Mouse (Mus musculus) stomach, embryonic 14.5 days (tissue): ENCODE data around the gene Rora. TPM values are rescaled to one million over a fixed set of nuclear protein-coding genes. Genes with fewer than 3 reads are reported as not detected.

Source experiments
- ATAC-seq: fragments of 200-750 bp; cut with Nextera tagmentation; 2 replicates; pipeline ENCODE4 v1.8.0; 2017; ENCODE audit warnings: low read depth, moderate TSS enrichment; ENCODE audit not compliant: insufficient number of reproducible peaks, insufficient read depth, low FRiP score
- H3K27ac ChIP-seq: fragments of 300-500 bp; sonication (generic); 2 replicates; pipeline ENCODE4 v1.5.1; 2014; ENCODE audit warnings: mild to moderate bottlenecking, low read length, moderate library complexity, mixed read lengths
- H3K27me3 ChIP-seq: fragments of 300-500 bp; sonication (generic); 2 replicates; pipeline ENCODE4 v1.6.1; 2014; ENCODE audit warnings: low read length, control low read depth, mixed read lengths; ENCODE audit not compliant: control insufficient read depth, insufficient read depth
- H3K36me3 ChIP-seq: fragments of 300-500 bp; sonication (generic); 2 replicates; pipeline ENCODE4 v1.6.1; 2014; ENCODE audit warnings: mild to moderate bottlenecking, control low read depth, low read length, moderate library complexity, mixed read lengths; ENCODE audit not compliant: control insufficient read depth, insufficient read depth
- H3K4me1 ChIP-seq: fragments of 300-500 bp; sonication (generic); 2 replicates; pipeline ENCODE4 v1.6.1; 2014; ENCODE audit warnings: low read length, control low read depth, mixed read lengths; ENCODE audit not compliant: control insufficient read depth, insufficient read depth
- H3K4me2 ChIP-seq: fragments of 300-500 bp; sonication (generic); replicated peaks from 2 replicates; pipeline ENCODE4 v1.6.1; 2014; ENCODE audit warnings: low read depth, low read length, control low read depth
- H3K4me3 ChIP-seq: fragments of 300-500 bp; sonication (generic); 2 replicates; pipeline ENCODE4 v1.5.1; 2014; ENCODE audit warnings: low read depth, low read length, control low read depth
- H3K9ac ChIP-seq: fragments of 300-500 bp; sonication (generic); replicated peaks from 2 replicates; pipeline ENCODE4 v1.6.1; 2014; ENCODE audit warnings: low read depth, mild to moderate bottlenecking, control low read depth, low read length, moderate library complexity, mixed read lengths
- H3K9me3 ChIP-seq: fragments of 300-500 bp; sonication (generic); 2 replicates; pipeline ENCODE4 v1.6.1; 2016; ENCODE audit warnings: low read depth, low read length, control low read depth; ENCODE audit not compliant: control insufficient read depth
- WGBS: fragments of 180-500 bp; shearing (Covaris S2); extraction: QIAGEN DNeasy Blood & Tissue Kit; methylation state at CpG from one replicate; pipeline ENCODE4 v1.1.7; 2014; 5-methylcytosine and 5-hydroxymethylcytosine counted together
- polyA plus RNA-seq: library from polyadenylated mRNA; unstranded; fragments of >200 nt; fragmentation: Nextera tagmentation; extraction: Ambion mirVana; gene quantifications from 2 replicates; pipeline ENCODE4 v1.2.1, GENCODE M21; 2014

Rora gene
- polyA plus RNA-seq, 1 experiment from 2014 or later = 7.1 TPM

- Histone ChIP-seq H3K4me3 (no peak overlapping the region), H3K27ac (no peak overlapping the region), H3K9ac (no peak overlapping the region), H3K9me3 (no peaks in the 10 kb centered on the region), H3K27me3 (no peaks in the 10 kb centered on the region), H3K4me1 (no peaks in the 10 kb centered on the region), H3K36me3 (no peaks in the 10 kb centered on the region), H3K4me2 (no peak overlapping the region)
- WGBS = 78% methylated on average over 6 of the region's 6 CpGs
- no peak for ATAC-seq
These were observed 64.8 kb downstream of the Rora start for GRCm38 (mm10) chr9:68718427-68718826.

GRCm38 (mm10) chr9:68719286-68719685 is 65.7 kb downstream of the Rora start:
- Histone ChIP-seq H3K27ac (no peak overlapping the region), H3K4me1 (no peaks in the 10 kb centered on the region), H3K9me3 (no peaks in the 10 kb centered on the region), H3K4me3 (no peak overlapping the region), H3K36me3 (no peaks in the 10 kb centered on the region), H3K9ac (no peak overlapping the region), H3K4me2 (no peak overlapping the region), H3K27me3 (no peaks in the 10 kb centered on the region)
- WGBS = 85% methylated on average over 9 of the region's 9 CpGs
- ATAC-seq = no peak

GRCm38 (mm10) chr9:68724636-68725285 is 71.2 kb downstream of the Rora start:
- no peak overlapping the region for H3K4me3 ChIP-seq
- no peak overlapping the region for H3K9ac ChIP-seq
- H3K27ac ChIP-seq = no peak overlapping the region
- no peaks in the 10 kb centered on the region for H3K9me3 ChIP-seq
- no peaks in the 10 kb centered on the region for H3K36me3 ChIP-seq
- H3K4me1 ChIP-seq = no peaks in the 10 kb centered on the region; the same call in 1 of the 2 replicates
- ATAC-seq = no peak
- 73% methylated on average over 8 of the region's 8 CpGs for WGBS
- no peaks in the 10 kb centered on the region for H3K27me3 ChIP-seq
- H3K4me2 ChIP-seq = no peak overlapping the region

- no peak overlapping the region for H3K4me3 ChIP-seq
These were observed 73.7 kb downstream of the Rora start for GRCm38 (mm10) chr9:68727166-68727855.

GRCm38 (mm10) chr9:68731438-68731837 is 77.9 kb downstream of the Rora start:
- H3K9me3 ChIP-seq = no peaks in the 10 kb centered on the region; the same call in 1 of the 2 replicates
- no peak overlapping the region for H3K4me3 ChIP-seq
- 48% methylated on average over 1 of the region's 1 CpGs for WGBS
- no peaks in the 10 kb centered on the region for H3K27me3 ChIP-seq
- no peak overlapping the region for H3K4me2 ChIP-seq
- no peaks in the 10 kb centered on the region for H3K4me1 ChIP-seq
- H3K27ac ChIP-seq = no peak overlapping the region
- no peak overlapping the region for H3K9ac ChIP-seq
- no peaks in the 10 kb centered on the region for H3K36me3 ChIP-seq
- no peak for ATAC-seq

More at GRCm38 (mm10) chr9:68727166-68727855, 73.7 kb downstream of the Rora start:
- no peak for ATAC-seq
- H3K4me1 ChIP-seq = no peaks in the 10 kb centered on the region; the same call in 1 of the 2 replicates
- H3K9ac ChIP-seq = no peak overlapping the region
- H3K4me2 ChIP-seq = no peak overlapping the region
- WGBS = 86% methylated on average over 11 of the region's 11 CpGs
- no peaks in the 10 kb centered on the region; the same call in 1 of the 2 replicates for H3K9me3 ChIP-seq
- no peak overlapping the region for H3K27ac ChIP-seq
- no peaks in the 10 kb centered on the region for H3K27me3 ChIP-seq
- H3K36me3 ChIP-seq = no peaks in the 10 kb centered on the region

- no peak for ATAC-seq
- Histone ChIP-seq H3K9me3 (no peaks in the 10 kb centered on the region; the same call in 1 of the 2 replicates), H3K4me2 (no peak overlapping the region), H3K9ac (no peak overlapping the region), H3K36me3 (no peaks in the 10 kb centered on the region), H3K27ac (no peak overlapping the region), H3K4me3 (no peak overlapping the region), H3K4me1 (no peaks in the 10 kb centered on the region), H3K27me3 (no peaks in the 10 kb centered on the region)
- WGBS = 83% methylated on average over 4 of the region's 4 CpGs
These were observed 79.3 kb downstream of the Rora start for GRCm38 (mm10) chr9:68732929-68733328.

- Histone ChIP-seq H3K9ac (no peak overlapping the region), H3K4me2 (no peak overlapping the region), H3K27ac (no peak overlapping the region), H3K36me3 (no peaks in the 10 kb centered on the region), H3K9me3 (no peaks in the 10 kb centered on the region; the same call in 1 of the 2 replicates), H3K4me1 (no peaks in the 10 kb centered on the region), H3K27me3 (no peaks in the 10 kb centered on the region), H3K4me3 (no peak overlapping the region)
- 79% methylated on average over 5 of the region's 5 CpGs for WGBS
- ATAC-seq = no peak
These were observed 82.3 kb downstream of the Rora start for GRCm38 (mm10) chr9:68735886-68736285.

GRCm38 (mm10) chr9:68737197-68737736 is 83.7 kb downstream of the Rora start:
- no peak overlapping the region for H3K4me2 ChIP-seq
- H3K9ac ChIP-seq = no peak overlapping the region
- H3K27ac ChIP-seq = no peak overlapping the region
- H3K4me1 ChIP-seq = no peaks in the 10 kb centered on the region
- H3K4me3 ChIP-seq = no peak overlapping the region
- H3K36me3 ChIP-seq = no peaks in the 10 kb centered on the region
- 80% methylated on average over 9 of the region's 9 CpGs for WGBS
- no peaks in the 10 kb centered on the region for H3K27me3 ChIP-seq
- no peaks in the 10 kb centered on the region; the same call in 1 of the 2 replicates for H3K9me3 ChIP-seq
- no peak for ATAC-seq
